Mouse (Mus musculus) hematopoietic stem cell, adult 5-6 weeks (primary cell): ENCODE measurements around the gene Shisal1. TPM values are rescaled to one million over a fixed set of nuclear protein-coding genes. Genes with fewer than 3 reads are reported as not detected.

ENCODE experiments used
- ATAC-seq, 2 experiments: fragments of 125-278 bp in 1 of 2; replicated peaks in 1 of 2; 2 replicates each; pipeline ENCODE4 v1.8.0; 2016 to 2017; ENCODE audit warnings: inconsistent platforms in 2 of 2, mild to moderate bottlenecking in 2 of 2, moderate number of reproducible peaks in 2 of 2, low read depth in 1 of 2, moderate TSS enrichment in 1 of 2; ENCODE audit not compliant: low FRiP score in 2 of 2, poor library complexity in 2 of 2, severe bottlenecking in 2 of 2, insufficient read depth in 1 of 2, low TSS enrichment in 1 of 2
- total RNA-seq: library from RNA; stranded (forward); fragments of 172-1452, 232-1000 nt; gene quantifications from 2 replicates; pipeline ENCODE4 v1.2.3, GENCODE M21; 2017

Shisal1 gene
- total RNA-seq: 0.15 TPM in 1 of 2 replicates, not detected in the other

- ATAC-seq: no peak
These were observed at the start of gene Shisal1 for GRCm38 (mm10) chr15:84446997-84447396. Gene Shisal1 (minus strand): TSS chr15:84447097.

DNA sequence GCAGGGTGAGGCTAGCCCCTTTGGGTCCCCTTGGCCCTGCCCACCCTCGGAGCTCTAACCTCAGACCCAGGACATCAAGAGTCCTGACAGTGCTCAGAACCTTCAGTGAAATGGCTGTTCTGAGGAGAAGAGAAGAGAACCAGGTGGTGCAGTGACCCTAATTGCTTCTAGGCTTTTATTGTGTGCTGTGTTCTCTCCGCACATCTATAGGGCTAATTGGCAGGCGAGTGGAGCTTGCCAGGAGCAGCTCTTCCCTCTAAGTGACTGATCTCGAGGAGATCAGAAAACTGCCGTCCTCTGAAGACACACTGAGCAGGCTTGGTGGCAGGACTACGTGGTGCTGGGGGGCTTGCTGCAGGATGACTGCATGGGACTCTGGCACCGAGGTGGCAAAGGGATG lies 43.6 kb upstream of the Shisal1 start:
- ATAC-seq: no peak

DNA sequence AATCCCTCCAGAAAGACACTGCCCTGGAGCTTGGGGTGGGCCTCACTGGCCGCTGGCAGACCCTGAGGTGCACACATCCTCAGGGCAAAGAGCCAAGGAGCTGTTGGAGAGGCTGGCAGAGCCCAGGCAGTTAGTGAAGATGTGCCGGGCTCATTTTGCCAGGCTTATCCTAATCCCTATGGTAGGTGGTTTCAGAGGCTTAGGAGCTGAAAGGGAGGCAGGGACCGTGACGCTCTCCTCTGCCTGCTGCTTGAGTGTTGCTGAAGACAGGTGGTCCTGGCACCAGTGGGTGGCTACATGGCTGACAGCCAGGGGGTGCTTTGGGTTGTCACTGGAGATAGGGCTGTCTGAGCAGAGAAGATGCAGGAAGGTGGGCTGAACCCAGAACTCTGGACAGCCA lies 37.4 kb upstream of the Shisal1 start:
- no peak for ATAC-seq

DNA sequence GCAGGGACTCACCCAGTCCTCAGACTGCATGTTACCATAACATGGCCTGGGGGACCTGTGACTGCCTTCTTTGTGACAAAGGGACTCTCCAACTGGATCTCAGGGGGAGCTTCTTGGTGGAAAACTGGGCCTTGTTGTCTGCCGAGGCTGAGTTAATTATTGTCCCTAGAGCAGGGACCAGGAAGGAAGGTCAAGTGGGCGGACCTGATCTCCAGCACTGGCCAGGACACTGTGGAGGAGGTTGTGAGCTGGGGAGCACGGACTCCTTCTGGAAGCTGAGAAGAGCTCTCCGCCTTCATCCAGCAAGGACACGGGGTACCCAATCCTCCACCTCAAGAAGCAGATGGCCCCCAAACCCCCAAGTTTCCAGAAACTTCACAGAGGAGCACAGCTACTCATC lies 36.7 kb upstream of the Shisal1 start:
- ATAC-seq: no peak

DNA sequence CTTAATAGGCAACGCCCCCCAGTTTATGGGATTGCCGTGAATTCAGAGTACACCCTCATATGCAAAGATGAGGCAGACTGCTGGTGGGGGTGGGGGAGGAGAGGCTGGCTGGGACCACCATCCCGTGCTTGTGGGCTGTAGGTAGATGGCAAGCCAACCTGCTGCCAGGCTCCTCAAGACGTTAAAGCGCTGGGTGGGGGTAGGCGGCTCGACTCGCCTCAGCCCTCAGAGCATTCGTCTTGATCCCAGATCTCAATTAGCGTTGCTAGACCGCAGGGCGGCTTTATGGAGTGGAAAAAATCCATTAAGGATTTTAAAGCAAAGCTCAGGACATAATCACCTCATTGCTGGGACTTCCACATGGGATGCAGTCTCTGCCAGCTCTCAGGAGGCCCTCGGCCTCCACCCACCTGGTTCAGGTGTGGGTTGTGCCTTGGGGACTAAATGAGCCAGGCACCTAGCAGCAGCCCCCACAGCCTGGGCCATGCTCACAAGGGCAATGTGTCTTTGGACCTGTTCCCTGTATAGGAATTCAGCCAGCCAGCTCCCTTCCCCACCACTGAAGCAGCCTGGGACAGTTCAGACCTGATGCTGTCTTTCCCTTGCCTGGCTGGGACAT lies 34.5 kb upstream of the Shisal1 start:
- ATAC-seq: no peak

DNA sequence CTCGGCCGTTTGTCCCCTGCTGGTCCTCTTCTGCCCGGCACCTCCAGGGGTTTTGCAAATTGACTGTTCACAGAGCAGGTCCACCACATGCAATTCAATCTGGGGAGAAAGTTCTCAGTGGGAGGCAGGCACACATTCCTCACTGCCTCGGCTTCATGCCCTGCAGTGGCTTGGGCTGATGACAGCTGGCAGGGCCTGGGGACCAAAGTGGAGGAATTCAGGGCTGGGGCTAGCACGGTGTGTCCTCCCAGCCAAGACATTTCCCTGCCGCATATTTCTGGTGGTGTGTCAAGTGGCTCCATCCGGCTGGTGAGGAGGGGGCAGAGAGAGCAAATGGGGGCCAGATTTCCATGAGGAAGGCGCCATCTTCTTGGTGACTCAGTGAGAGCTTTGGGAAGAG lies 22.5 kb upstream of the Shisal1 start:
- ATAC-seq: no peak

DNA sequence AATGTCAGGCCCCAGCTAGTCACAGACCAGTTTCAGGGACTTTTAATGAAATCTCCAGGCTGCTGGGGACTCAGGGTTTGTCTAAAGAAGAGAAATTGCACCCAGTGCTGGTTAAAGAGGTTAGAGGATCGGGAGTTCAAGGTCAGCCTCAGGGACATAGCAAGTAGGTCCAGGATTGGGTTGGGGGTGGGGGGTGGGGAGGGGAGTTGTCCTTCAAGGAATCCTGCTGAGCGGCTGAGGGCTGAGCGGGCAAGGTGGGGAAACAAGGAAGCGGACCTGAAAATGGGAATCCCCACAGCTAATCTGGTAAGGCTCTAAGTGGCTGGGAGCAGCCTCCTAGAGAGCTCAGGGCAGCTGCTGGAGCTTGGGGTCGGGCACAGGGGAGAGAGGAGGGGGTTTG lies 20.9 kb upstream of the Shisal1 start:
- no peak for ATAC-seq

- ATAC-seq: peak in 1 of 2 experiments; percentile 55; a peak in 2 of 4 replicates
These were observed 19.8 kb upstream of the Shisal1 start for GRCm38 (mm10) chr15:84466458-84467267.

GRCm38 (mm10) chr15:84461429-84461828 lies 14.5 kb upstream of the Shisal1 start:
- ATAC-seq: no peak

- ATAC-seq: no peak
These were observed 12.1 kb upstream of the Shisal1 start for GRCm38 (mm10) chr15:84458983-84459382.

DNA sequence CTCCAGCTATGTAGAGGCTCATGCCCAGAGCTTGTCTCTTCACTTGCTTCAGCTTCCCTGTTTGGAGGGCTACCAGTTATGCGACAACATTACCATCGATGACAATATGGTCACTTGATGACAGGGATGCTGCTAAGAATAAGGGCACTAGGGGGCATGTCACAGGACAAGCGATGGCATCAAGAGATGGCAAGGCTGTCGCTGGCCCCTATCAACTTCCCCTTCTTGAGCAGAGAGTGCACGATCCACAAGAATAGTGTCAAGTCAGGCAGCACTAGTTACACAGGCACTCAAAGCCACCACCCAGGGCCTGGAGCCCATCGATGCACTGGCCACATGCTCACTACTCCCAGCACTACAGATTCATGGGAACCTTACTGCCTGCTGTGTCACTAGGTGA lies 8.4 kb upstream of the Shisal1 start:
- ATAC-seq: no peak

DNA sequence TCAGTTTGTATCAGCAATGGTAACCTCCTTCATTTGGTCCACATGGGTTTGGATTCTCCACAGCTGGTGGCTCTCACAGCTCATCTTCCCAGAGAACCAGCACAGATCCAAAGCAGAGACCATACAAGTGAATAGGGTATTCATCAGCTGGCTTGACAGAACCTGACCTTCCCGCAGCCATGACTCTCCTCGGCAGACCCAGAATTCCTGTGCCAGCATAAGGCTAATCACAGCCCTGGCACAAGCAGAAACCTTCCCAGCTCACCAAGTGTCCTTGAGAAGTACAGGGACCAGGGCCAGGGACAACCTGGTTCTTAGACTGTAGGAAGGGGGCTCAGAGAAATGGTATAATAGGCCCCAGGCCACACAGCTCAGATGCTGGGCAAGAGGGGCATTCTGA lies 6.2 kb upstream of the Shisal1 start:
- ATAC-seq: no peak

- ATAC-seq: peak; percentile 63 to 71; a peak in 3 of 4 replicates
These were observed 3.7 kb upstream of the Shisal1 start for GRCm38 (mm10) chr15:84450441-84451183.

DNA sequence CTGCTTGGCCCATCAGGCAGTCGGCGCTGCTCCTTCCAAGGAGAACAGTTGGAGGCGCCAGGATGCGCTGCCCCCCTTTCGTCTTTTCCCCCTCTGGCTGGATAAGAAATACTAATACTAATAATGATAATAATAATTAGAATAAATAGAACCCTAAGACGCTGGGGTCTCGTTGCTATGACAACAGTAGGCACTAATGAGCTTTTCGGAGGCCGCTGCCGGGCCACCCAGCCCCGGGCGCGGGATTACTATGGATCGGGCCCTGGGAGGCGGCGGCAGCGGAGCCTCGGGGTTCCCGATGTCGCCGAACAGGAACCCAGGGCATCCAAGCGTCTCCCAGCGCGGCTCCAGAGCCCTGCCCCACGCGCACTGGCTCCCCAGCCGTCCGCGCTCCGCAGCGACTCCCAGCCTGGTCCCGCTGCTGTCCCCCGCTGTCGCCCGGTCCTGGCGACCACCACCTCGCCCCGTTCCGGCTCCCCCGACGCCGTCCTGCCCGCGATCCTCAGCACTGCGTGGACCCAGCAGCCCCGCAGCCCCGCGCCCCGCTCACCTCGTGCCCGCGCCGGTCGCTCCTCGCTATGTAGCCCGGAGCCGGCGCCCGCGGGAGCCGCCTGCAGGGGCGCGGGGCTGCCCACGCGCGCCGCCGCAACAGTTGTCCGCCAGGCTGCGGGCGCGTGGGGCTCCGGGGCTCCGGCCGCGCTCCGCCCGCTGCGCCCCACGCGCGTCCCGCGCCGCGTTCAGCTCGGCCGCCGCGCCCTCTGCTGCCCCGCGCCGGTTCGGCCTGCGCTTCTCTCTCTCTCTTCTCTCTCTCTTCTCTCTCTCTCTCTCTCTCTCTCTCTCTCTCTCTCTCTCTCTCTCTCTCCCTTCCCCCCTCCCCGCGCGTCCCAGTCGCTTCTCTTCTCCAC lies 833 bp downstream of the Shisal1 start:
- ATAC-seq: no peak

DNA sequence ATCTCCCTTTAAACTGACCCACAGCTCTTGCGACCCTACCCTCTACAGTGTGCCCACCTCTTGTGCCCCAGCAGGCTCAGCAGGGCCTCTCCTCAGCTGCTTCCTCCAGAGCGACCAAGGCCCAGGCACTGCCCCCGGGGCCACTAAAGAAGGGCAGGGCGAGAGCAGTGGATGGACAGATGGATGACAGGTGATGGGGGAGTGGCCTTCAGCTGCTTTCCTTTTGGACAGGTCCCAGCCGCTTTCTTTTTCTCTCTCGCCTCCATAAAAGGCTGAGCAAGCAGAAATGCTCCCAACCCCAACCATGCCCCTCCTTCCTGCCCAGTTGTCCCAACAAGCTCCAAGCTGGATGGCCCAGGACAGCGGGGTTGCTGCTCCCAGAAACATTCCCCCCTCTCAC lies 2.7 kb downstream of the Shisal1 start:
- ATAC-seq: no peak

- ATAC-seq: no peak
These were observed 3.3 kb downstream of the Shisal1 start for GRCm38 (mm10) chr15:84443631-84444030.

DNA sequence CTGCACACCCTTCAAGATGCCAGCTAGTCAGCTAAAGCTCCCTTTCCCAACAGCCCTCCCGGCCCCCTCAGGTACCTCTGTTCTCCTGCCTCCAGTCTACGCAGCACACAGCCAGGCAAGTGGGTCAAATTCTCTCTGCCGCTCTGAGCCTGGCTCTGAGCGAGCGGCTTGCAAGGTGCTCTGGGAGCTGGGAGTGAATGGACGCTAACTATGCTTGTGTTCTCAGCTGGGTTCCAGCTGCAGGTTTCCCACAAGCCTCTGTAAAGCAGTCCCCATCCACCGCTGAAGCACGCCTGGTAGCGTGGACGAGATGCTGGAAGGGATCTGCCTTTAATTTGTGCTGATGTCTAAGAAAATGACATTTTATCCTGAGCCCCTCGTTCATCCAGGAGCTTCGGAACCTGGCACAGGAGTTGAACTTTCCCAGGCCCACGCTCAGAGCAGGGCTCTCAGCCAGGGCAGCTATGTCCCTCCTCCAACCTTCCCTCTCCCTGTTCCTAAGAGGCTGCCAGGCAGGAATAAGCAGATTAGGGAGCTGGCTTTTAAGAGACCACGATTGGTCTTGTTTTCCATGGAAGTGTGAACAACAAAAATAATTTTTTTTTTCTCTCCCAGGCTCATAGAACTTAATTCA lies 5.1 kb downstream of the Shisal1 start:
- no peak for ATAC-seq
